Mouse (Mus musculus) myocyte (in vitro differentiated cells): ENCODE data around the gene Cilp2.

Source experiments
- CEBPB ChIP-seq: IDR thresholded peaks from 2 replicates; pipeline ENCODE4 v1.6.1; 2011; ENCODE audit warnings: mild to moderate bottlenecking, moderate library complexity; ENCODE audit not compliant: poor library complexity, insufficient read depth, severe bottlenecking
- E2F4 ChIP-seq: IDR thresholded peaks from one replicate; pipeline ENCODE4 v1.6.1; 2011; ENCODE audit warnings: mild to moderate bottlenecking, control low read depth, moderate library complexity; ENCODE audit not compliant: insufficient read depth
- MAX ChIP-seq: IDR thresholded peaks from one replicate; pipeline ENCODE4 v1.6.1; 2011; ENCODE audit warnings: low read depth, mild to moderate bottlenecking, control low read depth
- MYOD1 ChIP-seq, 3 experiments: IDR thresholded peaks; one replicate each; pipeline ENCODE4 v1.6.1; 2011; ENCODE audit warnings: control low read depth in 2 of 3, low read depth in 2 of 3, mild to moderate bottlenecking in 2 of 3, moderate library complexity in 1 of 3; ENCODE audit not compliant: insufficient read length in 2 of 3, control insufficient read depth in 1 of 3
- MYOG ChIP-seq, 3 experiments: IDR thresholded peaks; one replicate each; pipeline ENCODE4 v1.6.1; 2011; ENCODE audit warnings: control low read depth in 2 of 3, low read depth in 2 of 3, mild to moderate bottlenecking in 2 of 3; ENCODE audit not compliant: insufficient read length in 2 of 3, control insufficient read depth in 1 of 3, insufficient read depth in 1 of 3
- POLR2A ChIP-seq: IDR thresholded peaks from one replicate; pipeline ENCODE4 v1.6.1; 2011; ENCODE audit warnings: low read depth, mild to moderate bottlenecking, control low read depth, moderate library complexity; ENCODE audit not compliant: insufficient read length
- POLR2AphosphoS2 ChIP-seq: IDR thresholded peaks from one replicate; pipeline ENCODE4 v1.6.1; 2011; ENCODE audit warnings: low read depth, control low read depth; ENCODE audit not compliant: insufficient read length
- SRF ChIP-seq: IDR thresholded peaks from one replicate; pipeline ENCODE4 v1.6.1; 2011; ENCODE audit warnings: low read depth; ENCODE audit not compliant: control insufficient read depth, insufficient read length
- USF1 ChIP-seq: IDR thresholded peaks from one replicate; pipeline ENCODE4 v1.6.1; 2011; ENCODE audit warnings: low read depth, mild to moderate bottlenecking, control low read depth, moderate library complexity

DNA sequence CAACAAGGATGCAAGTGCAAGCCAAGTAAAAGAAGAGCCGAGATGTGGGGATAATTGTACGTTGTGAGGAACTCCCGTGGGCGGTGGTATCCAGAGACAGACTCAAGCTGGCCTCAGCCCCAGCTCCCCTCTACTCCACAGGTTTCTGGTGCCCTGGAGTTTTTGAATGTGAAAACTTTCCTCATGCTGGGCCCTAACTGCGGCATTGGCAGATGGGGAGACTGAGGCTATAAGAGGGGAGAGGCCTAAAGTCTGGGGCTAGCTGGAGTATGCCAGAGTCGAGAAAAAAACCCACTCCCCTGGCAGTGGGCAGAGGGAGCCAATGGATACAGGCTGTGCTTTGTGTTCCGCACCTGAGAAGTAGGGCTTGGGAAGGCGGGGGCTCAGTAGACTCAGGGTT lies 16.6 kb upstream of the Cilp2 start:
- no peak for TF ChIP-seq POLR2A
- no peak for TF ChIP-seq MAX
- no peak for TF ChIP-seq CEBPB
- TF ChIP-seq MYOD1 (IDR thresholded peaks at IDR 0.05; ENCODE audit: control insufficient read depth in 1 of 3, insufficient read length in 2 of 3, low read depth in 2 of 3) = no peak
- TF ChIP-seq POLR2AphosphoS2 = no peak
- TF ChIP-seq USF1 = no peak
- TF ChIP-seq E2F4 = no peak
- TF ChIP-seq MYOG (IDR thresholded peaks at IDR 0.05; ENCODE audit: control insufficient read depth in 1 of 3, insufficient read depth in 1 of 3, insufficient read length in 2 of 3, low read depth in 2 of 3) = no peak
- no peak for TF ChIP-seq SRF
